Mouse (Mus musculus) midbrain, embryonic 11.5 days (tissue): ENCODE measurements around the gene Prickle4. TPM values are rescaled to one million over a fixed set of nuclear protein-coding genes. Genes with fewer than 3 reads are reported as not detected.

ENCODE experiments used
- ATAC-seq: fragments of 200-750 bp; cut with Nextera tagmentation; 2 replicates; pipeline ENCODE4 v1.8.0; 2017; ENCODE audit warnings: moderate TSS enrichment, moderate library complexity; ENCODE audit not compliant: low FRiP score
- DNase-seq: peaks from one replicate; pipeline ENCODE4 v3.0.0; 2015; ENCODE audit warnings: low spot score; ENCODE audit errors: missing footprints
- H3K27ac ChIP-seq: fragments of 300-500 bp; sonication (generic); 2 replicates; pipeline ENCODE4 v1.5.1; 2014; ENCODE audit warnings: low read depth, low read length
- H3K27me3 ChIP-seq: fragments of 300-500 bp; sonication (generic); 2 replicates; pipeline ENCODE4 v1.6.1; 2014; ENCODE audit warnings: mild to moderate bottlenecking, low read length, moderate library complexity, mixed read lengths; ENCODE audit not compliant: control insufficient read depth, insufficient read depth
- H3K36me3 ChIP-seq: fragments of 300-500 bp; sonication (generic); 2 replicates; pipeline ENCODE4 v1.6.1; 2014; ENCODE audit warnings: mild to moderate bottlenecking, low read length, moderate library complexity, mixed read lengths; ENCODE audit not compliant: control insufficient read depth, insufficient read depth
- H3K4me1 ChIP-seq: fragments of 300-500 bp; sonication (generic); 2 replicates; pipeline ENCODE4 v1.6.1; 2014; ENCODE audit warnings: low read length; ENCODE audit not compliant: control insufficient read depth, insufficient read depth
- H3K4me2 ChIP-seq: fragments of 300-500 bp; sonication (generic); 2 replicates; pipeline ENCODE4 v1.6.1; 2014; ENCODE audit warnings: mild to moderate bottlenecking, moderate library complexity
- H3K4me3 ChIP-seq: fragments of 300-500 bp; sonication (generic); 2 replicates; pipeline ENCODE4 v1.5.1; 2014; ENCODE audit warnings: low read depth, low read length
- H3K9ac ChIP-seq: fragments of 300-500 bp; sonication (generic); 2 replicates; pipeline ENCODE4 v1.6.1; 2014; ENCODE audit warnings: low read length
- H3K9me3 ChIP-seq: fragments of 300-500 bp; sonication (generic); 2 replicates; pipeline ENCODE4 v1.6.1; 2016; ENCODE audit warnings: low read length; ENCODE audit not compliant: control insufficient read depth
- WGBS: fragments of 180-500 bp; shearing (Covaris S2); extraction: QIAGEN DNeasy Blood & Tissue Kit; methylation state at CpG from one replicate; pipeline ENCODE4 v1.1.7; 2014; 5-methylcytosine and 5-hydroxymethylcytosine counted together
- polyA plus RNA-seq: library from polyadenylated mRNA; unstranded; fragments of >200 nt; fragmentation: Nextera tagmentation; extraction: Ambion mirVana; gene quantifications from 2 replicates; pipeline ENCODE4 v1.2.1, GENCODE M21; 2014

The Prickle4 gene
- polyA plus RNA-seq, 1 experiment from 2014 or later, result 0.72 TPM

- ATAC-seq, result peak; percentile 17; the same call in 1 of the 2 replicates
Observed at GRCm38 (mm10) chr17:47695337-47695710, 788 bp upstream of the Prickle4 start.

GRCm38 (mm10) chr17:47694442-47694502 is 264 bp downstream of the Prickle4 start, which contains the start of gene Gm21981:
Gm21981 (minus strand) TSS chr17:47694455.
- H3K27me3 ChIP-seq, result no peaks in the 10 kb centered on the region
- DNase-seq, result no peak

More at GRCm38 (mm10) chr17:47695337-47695710, 788 bp upstream of the Prickle4 start:
- WGBS, result under 1% methylated on average over 23 of the region's 23 CpGs
- H3K27ac ChIP-seq, result peak overlapping the region; percentile 68
- H3K36me3 ChIP-seq, result no peaks in the 10 kb centered on the region; the same call in 1 of the 2 replicates
- H3K9me3 ChIP-seq, result no peaks in the 10 kb centered on the region
- H3K4me3 ChIP-seq, result peak overlapping the region; percentile 80
- peak overlapping the region; percentile 56 for H3K4me2 ChIP-seq
- no peaks in the 10 kb centered on the region for H3K27me3 ChIP-seq
- peak overlapping the region; percentile 92 for H3K9ac ChIP-seq
- no peak for DNase-seq
- peaks cover 11% of the 10 kb centered on the region for H3K4me1 ChIP-seq

GRCm38 (mm10) chr17:47693671-47694441 is 680 bp downstream of the Prickle4 start:
- ATAC-seq (no peak; the same call in 1 of the 2 replicates), DNase-seq (no peak)
- peak overlapping the region; percentile 80 for H3K4me3 ChIP-seq
- no peaks in the 10 kb centered on the region for H3K27me3 ChIP-seq
- peaks cover 18% of the 10 kb centered on the region for H3K4me1 ChIP-seq
- peak overlapping the region; percentile 56 for H3K4me2 ChIP-seq
- peak overlapping the region; percentile 58; the same call in 1 of the 2 replicates for H3K9ac ChIP-seq
- peak overlapping the region; percentile 25; the same call in 1 of the 2 replicates for H3K27ac ChIP-seq
- H3K9me3 ChIP-seq, result no peaks in the 10 kb centered on the region
- H3K36me3 ChIP-seq, result no peaks in the 10 kb centered on the region
- 37% methylated on average over 13 of the region's 13 CpGs for WGBS

More at GRCm38 (mm10) chr17:47694442-47694502, 264 bp downstream of the Prickle4 start, which contains the start of gene Gm21981:
- no peaks in the 10 kb centered on the region for H3K9me3 ChIP-seq
- peak within 1 kb of the TSS; percentile 56 for H3K4me2 ChIP-seq
- ATAC-seq, result no peak
- peaks cover 17% of the 10 kb centered on the region for H3K4me1 ChIP-seq
- H3K9ac ChIP-seq, result peak within 1 kb of the TSS; percentile 92
- peak within 1 kb of the TSS; percentile 80 for H3K4me3 ChIP-seq
- peak within 1 kb of the TSS; percentile 68 for H3K27ac ChIP-seq
- 0% methylated on average over 3 of the region's 3 CpGs for WGBS
- H3K36me3 ChIP-seq, result no peaks in the 10 kb centered on the region

GRCm38 (mm10) chr17:47691650-47692049 is 2.9 kb downstream of the Prickle4 start:
- H3K9ac ChIP-seq, result no peak overlapping the region
- no peaks in the 10 kb centered on the region for H3K27me3 ChIP-seq
- H3K36me3 ChIP-seq, result no peaks in the 10 kb centered on the region
- no peaks in the 10 kb centered on the region for H3K9me3 ChIP-seq
- DNase-seq (no peak), ATAC-seq (no peak)
- H3K4me2 ChIP-seq, result no peak overlapping the region
- no peak overlapping the region for H3K4me3 ChIP-seq
- 86% methylated on average over 3 of the region's 3 CpGs for WGBS
- peaks cover 26% of the 10 kb centered on the region for H3K4me1 ChIP-seq
- no peak overlapping the region for H3K27ac ChIP-seq

- Histone ChIP-seq H3K4me2 (peak overlapping the region; percentile 89), H3K9ac (no peak overlapping the region), H3K27ac (no peak overlapping the region), H3K4me1 (peaks cover 22% of the 10 kb centered on the region), H3K36me3 (no peaks in the 10 kb centered on the region), H3K27me3 (no peaks in the 10 kb centered on the region), H3K9me3 (no peaks in the 10 kb centered on the region), H3K4me3 (no peak overlapping the region)
- no peak for ATAC-seq
- WGBS, result 81% methylated on average over 8 of the region's 8 CpGs
- DNase-seq, result no peak
Observed at GRCm38 (mm10) chr17:47689894-47690293, 4.6 kb downstream of the Prickle4 start.

GRCm38 (mm10) chr17:47688608-47689575 is 5.6 kb downstream of the Prickle4 start, which contains the start of gene Frs3:
Frs3 (plus strand) TSS chr17:47689030.
- Histone ChIP-seq H3K27ac (peak within 1 kb of the TSS; percentile 52), H3K4me1 (peaks cover 18% of the 10 kb centered on the region), H3K36me3 (peaks cover 2% of the 10 kb centered on the region; the same call in 1 of the 2 replicates), H3K4me3 (peak within 1 kb of the TSS; percentile 60), H3K9ac (peak within 1 kb of the TSS; percentile 75), H3K27me3 (no peaks in the 10 kb centered on the region), H3K9me3 (no peaks in the 10 kb centered on the region), H3K4me2 (peak within 1 kb of the TSS; percentile 89)
- DNase-seq (peak; percentile 95), ATAC-seq (peak; percentile 69)
- WGBS, result 2% methylated on average over 55 of the region's 58 CpGs

GRCm38 (mm10) chr17:47688344-47688607 is 6.3 kb downstream of the Prickle4 start, which contains the start of gene Tomm6:
Tomm6 (minus strand) TSS chr17:47688386.
- no peak for ATAC-seq
- Histone ChIP-seq H3K9ac (peak within 1 kb of the TSS; percentile 75), H3K27me3 (no peaks in the 10 kb centered on the region), H3K4me2 (peak within 1 kb of the TSS; percentile 89), H3K9me3 (no peaks in the 10 kb centered on the region), H3K4me1 (peaks cover 15% of the 10 kb centered on the region), H3K4me3 (peak within 1 kb of the TSS; percentile 60), H3K27ac (peak within 1 kb of the TSS; percentile 52), H3K36me3 (peaks cover 2% of the 10 kb centered on the region; the same call in 1 of the 2 replicates)
- WGBS, result 0% methylated on average over 9 of the region's 9 CpGs
- DNase-seq, result no peak

GRCm38 (mm10) chr17:47687409-47688343 is 6.9 kb downstream of the Prickle4 start:
- Histone ChIP-seq H3K27ac (peak overlapping the region; percentile 52; the same call in 1 of the 2 replicates), H3K4me3 (peak overlapping the region; percentile 60), H3K9ac (peak overlapping the region; percentile 75), H3K9me3 (no peaks in the 10 kb centered on the region), H3K4me1 (peaks cover 15% of the 10 kb centered on the region), H3K4me2 (peak overlapping the region; percentile 89), H3K36me3 (peaks cover 2% of the 10 kb centered on the region; the same call in 1 of the 2 replicates), H3K27me3 (no peaks in the 10 kb centered on the region)
- DNase-seq (peak; percentile 100), ATAC-seq (peak; percentile 91)
- under 1% methylated on average over 70 of the region's 70 CpGs for WGBS
